Mouse (Mus musculus) cerebellum, postnatal 10 days (tissue): ENCODE data around the gene St6gal1.

Experiments used
- DNase-seq, 2 experiments: peaks; one replicate each; pipeline ENCODE4 v3.0.0; 2021; ENCODE audit warnings: mixed read lengths in 2 of 2

St6gal1 gene

DNA sequence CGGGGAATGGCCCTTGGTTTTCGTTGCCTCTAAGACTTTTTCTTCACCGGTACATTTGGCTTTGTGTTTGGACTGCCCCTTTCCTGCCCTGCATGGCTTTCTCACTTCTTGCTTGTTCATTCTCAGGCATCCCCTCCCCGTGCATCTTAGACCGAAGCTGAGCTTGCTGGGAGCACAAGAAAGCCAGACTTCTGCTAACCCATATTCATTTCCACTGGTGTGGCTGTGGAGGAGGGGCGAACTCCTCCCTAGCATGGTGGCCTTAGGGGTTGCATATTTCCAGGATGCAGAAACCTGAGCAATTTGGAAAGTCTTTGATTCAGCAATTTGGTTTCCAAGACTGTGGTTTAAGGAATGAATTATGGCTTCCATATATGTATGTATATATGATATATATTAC, 29.1 kb downstream of the St6gal1 start:
- DNase-seq = no peak

DNA sequence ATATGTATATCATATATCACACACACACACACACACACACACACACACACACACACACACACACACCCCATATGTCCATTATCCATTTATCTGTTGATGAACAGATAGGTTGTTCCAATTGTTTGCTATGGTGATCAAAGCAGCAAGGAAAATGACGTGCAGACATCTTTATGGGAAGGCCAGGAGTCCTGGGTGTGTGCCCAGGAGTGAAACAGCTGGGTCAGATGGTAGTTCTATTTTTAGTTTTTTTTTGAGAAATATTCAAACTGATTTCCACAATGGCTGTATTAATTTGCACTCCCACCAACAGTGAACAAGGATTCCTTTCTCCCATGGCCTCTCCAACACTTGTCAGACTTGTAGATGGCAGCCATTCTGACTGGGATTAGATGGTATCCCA, 29.5 kb downstream of the St6gal1 start:
- DNase-seq = no peak

DNA sequence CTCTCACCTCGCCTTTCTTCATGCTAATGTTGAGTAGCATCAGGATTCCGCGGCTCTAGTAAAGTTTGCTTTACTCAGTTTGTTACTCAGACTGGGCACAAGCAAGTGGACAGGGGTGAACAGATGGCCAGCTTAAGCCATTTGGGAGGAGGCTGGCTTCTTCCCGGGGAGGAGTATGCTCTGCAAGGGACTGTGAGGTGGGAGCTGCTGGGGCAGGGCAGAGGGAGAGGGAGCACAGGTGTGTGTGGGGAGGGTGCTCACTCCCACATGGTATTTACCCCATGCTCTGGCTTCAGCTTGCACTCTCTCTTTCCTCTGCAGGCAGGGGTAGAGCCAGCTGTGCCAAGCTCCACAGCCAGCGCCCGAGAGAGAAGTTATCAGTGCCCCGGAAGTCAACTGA, 32.1 kb downstream of the St6gal1 start:
- no peak for DNase-seq

DNA sequence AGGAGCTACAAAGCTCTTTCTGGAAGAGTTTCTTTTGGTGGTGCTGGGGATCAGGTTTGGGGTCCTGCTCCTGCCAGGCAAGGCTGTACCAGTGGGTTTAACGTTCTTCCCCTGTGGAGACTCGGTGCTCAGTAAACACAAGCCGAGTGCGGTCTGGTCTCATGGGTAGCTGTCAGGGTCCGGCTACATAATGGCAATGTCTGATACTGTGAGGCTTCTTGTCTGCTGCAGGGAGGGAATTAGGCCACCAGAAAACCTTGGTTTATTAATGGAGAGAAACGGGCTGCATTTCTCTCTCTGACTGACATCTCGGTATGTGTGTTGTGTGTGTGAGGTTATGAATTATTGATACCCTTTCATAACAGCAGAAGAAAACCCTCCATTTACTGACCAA, 33.9 kb downstream of the St6gal1 start:
- DNase-seq = no peak

DNA sequence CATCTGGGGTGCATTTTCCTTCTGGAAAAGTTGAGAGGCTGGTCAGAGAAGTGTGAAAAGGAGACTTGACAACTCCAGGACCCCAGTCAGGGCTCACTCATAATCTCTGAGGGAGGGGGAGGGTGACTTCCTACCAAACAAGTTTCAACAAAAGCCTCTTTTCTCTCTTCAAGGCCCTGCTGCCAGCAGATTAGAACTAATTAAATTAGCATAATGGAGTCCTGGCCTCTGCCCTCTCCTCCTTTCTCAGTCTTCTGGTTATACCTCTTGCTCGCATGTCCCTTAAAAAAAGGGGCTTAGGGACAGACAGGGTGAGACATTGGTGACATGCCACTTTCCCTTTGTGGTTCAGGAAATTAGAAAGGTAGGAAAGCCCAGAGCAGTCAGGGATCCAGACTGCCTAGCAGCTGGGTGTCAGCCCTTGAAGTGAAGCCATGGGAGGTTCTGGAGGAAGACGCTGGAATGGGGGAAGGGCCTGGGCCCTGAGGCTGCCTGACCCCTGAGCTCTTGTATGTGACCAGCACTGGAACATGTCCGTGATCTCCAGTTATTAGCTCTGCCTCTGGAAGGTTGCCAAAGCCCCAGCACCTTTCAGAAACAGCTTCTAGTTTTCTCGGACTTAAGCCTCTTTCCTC, 34.4 kb downstream of the St6gal1 start:
- peak in 1 of 2 experiments; percentile 45 for DNase-seq

DNA sequence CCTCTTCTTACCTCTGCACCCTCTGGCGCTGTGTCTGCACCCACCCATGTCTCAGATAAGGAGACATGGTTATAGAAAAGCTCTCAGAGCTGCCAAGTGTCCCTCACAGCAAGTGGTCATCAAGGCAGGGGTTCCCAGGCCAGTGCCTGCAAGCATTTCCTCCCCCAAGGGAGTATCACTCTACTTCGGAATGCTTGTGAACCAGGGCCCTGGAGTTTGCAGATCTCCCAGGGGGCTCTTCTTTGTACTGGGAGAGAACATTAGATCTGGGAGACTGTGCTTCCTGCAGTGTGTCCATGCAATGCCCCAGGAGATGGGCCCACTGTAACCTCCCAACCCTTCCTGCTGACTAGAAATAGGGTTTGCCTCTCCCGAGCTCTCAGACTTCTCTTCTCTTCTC, 35.0 kb downstream of the St6gal1 start:
- DNase-seq = no peak

DNA sequence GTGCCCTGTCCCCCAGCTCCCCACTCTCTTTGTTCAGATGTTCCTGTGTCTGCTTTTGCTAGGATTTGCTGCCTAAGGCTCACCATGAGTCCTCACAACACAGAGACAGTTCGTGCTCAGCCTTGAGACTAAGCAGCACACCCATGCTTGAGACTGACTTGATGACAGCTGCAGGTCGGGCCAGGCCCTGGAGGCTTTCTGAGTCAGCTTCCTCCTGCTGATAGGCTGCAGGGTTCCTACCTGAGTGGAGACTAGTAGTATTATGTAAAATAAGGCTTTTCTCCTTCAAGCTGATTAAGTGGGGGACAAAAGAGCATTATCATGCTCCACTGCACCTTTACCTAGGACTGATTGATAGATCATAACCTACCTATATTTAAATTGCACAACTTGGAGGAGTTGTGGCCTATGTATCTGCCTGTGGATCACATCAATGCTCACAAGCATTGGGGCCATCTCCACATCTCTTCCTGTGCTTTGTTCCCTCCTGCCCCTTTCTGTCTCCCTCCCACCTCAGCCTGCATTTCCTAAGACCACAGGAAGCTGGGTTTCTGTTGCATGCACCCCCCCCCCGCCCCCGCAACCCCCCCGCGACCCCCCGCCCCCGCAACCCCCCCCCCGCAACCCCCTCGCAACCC, 37.7 kb downstream of the St6gal1 start:
- DNase-seq = no peak

DNA sequence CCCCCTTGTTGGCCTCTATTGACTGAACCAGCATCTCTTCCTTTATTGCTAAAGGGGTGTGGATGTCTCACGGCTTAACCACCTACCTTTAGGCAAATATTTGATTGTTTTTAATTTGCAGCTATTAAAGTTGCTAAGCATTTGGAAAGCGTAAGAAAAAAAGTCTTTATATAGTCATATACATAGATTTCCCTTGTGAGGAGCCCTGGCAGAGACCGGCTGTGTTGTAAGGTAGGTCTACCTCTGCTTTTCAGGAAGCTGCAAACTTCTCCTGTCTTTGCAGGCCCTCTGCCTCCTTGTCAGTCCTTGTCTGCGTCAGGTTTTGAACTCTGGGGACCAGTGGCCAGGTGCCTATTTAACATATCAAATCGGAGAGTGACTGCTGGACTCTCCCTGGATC, 38.3 kb downstream of the St6gal1 start:
- no peak for DNase-seq

DNA sequence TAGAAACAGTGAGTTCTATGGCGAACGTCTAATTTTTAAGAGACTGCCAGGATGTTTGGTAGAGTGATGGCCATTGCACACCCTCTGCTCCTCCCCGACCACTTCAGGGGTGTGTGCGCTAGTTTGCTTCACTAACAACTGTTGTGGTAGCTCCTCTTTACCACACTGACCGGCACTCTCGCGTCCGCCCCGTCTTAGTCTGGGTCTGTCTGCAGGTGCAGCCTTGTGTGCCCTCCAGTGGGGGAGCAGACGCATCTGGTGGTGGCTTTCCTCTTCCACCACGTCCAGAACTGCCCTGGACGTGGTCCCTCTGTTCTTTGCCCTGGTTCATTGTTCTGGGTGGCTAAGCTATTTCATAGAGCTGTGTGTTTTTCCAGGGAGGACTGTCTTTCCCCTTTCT, 40.5 kb downstream of the St6gal1 start:
- DNase-seq = no peak

DNA sequence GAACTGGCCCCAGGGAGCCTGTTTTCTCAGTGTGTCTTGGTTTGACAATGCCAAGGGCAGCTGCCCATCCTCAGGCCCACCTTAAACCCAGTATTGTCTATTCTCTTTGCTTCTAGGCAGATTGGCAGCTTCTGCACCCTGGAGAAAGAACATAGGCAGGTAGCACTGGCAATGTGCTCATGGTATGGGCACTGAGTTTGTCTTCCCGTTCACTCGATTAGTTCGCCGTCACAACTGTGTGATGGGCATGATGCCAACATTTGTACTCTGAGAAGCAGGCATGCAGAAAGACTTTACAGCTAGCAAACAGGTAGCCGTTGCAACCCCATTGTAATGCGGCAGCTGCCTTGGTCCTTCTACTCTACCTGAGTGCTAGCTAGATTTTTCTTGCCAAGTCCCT, 40.9 kb downstream of the St6gal1 start:
- peak; percentile 48 to 52 for DNase-seq

DNA sequence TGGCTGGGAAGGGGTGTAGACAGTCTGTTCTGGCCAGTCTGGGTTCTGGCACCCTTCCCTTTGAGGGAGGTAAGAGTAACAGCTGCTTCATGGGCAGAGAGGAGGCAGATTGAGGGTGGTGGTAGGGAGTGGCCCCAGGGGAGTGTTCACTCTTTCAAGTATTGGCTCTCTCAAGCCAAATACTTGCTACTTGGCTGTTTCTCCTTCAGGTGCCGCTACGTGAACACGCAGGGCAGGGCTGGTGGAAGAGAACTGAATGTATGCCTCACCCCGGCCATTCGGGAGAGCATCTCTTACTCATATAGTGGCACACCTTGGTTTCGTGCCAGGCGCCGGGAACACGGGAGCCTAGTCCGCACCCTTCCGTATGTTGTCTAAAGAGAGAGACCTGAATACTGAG, 41.8 kb downstream of the St6gal1 start:
- DNase-seq = peak; percentile 58 to 65

DNA sequence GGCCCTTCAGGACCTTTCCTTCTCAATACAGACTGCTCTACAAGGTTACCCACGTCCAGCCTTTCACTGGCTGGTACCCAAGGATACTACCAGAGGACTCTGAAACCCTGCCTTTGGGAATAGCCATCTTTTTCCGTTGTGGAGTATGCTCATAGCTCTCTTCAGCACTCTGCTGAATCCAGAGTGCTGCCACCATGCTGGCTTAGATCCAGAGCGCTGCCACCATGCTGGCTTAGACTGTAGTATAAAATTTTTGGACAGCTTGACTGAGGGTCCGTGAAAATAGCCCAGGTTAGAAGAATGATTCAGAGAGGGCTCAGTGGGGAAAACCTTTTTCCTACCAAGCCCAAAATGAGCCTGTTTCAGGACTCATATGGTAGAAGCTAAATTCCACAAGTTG, 42.4 kb downstream of the St6gal1 start:
- DNase-seq = peak; percentile 76 to 78

DNA sequence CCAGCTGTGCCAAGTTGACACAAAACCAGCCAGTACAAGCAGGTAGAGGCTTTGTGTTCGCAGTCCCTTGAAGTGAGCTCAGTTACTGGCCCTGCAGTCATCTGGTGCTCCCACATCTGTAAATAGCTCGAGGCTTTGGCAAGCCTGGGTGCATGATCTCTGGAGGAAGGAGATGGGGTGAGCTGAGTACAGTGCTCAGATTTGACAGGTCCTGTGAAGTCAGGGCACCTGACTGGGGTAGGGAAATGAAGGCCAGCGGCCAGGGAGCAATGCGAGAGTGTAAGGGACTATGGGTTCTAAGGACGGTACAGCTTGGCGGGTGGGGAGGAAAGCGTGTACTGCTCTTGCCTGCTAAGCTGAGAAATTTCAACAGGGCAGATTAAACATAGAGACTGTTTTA, 43.7 kb downstream of the St6gal1 start:
- no peak for DNase-seq

DNA sequence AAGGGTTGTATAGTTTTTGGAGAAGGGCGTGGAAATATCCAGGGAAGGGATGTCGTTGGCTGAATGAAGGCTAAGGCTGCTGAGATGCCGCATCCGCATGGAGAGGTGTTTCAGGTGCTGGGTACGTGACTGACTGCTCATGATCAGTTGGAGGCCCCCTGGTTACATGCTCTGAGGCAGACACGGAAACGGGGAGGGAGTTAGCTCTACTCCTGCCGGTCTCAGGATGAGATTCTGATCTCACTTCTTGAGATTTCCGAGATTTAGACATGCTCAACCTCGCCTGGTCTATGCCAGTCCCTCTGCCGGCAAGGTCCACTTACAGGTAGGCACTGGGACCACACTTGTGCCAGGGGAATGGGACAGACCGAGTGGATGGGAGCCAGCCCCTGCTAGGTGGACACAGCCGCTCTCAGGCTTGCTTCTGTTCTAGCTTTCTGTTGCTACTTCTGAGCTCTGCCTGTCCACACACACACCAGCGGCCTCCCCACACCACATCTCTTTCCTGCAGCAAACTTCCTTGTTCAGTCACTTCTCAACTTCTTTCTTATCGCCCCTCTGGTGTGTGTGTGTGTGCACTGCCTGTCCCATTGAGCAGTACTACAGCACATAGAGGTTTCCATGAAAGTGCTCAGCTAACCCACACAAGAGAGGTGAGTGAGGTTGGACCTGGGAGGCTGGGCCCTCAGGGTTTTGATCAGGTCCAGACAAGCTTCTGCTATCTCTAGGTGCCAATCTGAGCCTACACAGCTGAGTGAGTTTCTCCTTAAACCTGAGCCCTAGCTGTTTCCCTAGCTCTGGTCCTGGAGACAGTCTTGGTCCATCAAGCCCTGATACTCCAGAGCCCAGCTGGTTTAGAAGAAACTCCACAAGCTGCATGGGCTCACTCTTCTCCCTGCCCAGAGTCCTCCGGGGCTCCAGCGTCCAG, 44.8 kb downstream of the St6gal1 start:
- DNase-seq = no peak

DNA sequence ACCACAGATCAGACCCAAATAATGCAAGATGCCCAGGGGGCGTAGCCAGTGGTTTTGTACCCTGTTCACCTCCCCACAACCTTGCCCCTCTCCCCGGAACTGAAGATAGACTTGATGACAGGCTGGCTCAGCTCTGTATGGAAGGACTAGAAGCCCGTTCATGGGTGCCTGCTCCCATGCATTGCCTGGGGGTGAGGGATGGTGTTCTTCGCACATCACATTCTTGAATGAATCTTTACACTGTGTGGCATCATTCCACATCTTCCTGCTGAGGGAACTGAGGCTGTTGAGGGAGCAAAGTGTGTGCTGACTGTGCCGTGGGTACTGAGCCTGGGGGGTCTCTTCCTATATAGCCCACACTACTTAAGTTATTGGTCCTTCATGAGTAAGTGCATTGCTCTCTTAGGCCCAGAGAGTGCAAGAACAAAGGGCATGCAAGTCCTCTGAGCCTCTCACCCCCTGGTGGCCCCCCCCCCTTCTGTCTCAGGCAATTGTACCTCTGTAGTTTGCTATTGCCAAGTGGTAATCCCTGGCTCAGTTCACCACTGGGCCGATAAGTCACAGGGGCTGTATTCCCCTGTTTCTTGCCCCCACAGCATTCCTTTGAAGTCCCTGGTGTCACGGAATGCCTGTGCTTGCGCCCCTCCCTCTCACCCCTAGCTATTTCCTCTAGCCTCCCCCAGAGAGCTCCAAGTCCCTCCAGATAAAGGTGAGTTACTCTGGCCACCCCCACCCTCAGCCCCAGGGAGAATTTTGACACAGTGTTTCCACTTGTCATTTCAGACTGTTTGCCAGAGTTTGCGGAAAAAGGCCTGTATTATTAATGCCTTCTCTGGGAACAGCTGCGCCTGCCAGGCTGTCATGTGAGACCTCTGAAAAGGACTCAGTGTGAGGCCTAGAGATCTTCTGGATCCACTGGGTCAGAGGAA, 45.7 kb downstream of the St6gal1 start:
- peak in 1 of 2 experiments; percentile 38 for DNase-seq

DNA sequence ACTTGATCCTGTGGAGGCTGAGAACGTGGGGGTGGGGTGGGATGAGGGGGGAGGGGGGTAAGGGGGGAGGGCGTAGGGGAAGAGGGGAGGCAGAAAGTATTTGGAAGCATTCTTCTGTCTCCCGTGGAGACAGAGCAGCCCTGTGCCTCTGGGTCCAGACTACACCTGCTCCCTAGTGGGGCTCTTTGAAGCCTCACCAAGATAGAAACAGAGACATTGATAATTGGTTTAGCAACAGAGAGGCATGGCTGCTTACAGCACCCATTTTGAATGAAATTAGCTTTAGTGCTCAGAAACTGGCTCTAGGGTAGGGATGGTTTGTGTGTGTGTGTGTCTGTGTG, 46.3 kb downstream of the St6gal1 start:
- no peak for DNase-seq

DNA sequence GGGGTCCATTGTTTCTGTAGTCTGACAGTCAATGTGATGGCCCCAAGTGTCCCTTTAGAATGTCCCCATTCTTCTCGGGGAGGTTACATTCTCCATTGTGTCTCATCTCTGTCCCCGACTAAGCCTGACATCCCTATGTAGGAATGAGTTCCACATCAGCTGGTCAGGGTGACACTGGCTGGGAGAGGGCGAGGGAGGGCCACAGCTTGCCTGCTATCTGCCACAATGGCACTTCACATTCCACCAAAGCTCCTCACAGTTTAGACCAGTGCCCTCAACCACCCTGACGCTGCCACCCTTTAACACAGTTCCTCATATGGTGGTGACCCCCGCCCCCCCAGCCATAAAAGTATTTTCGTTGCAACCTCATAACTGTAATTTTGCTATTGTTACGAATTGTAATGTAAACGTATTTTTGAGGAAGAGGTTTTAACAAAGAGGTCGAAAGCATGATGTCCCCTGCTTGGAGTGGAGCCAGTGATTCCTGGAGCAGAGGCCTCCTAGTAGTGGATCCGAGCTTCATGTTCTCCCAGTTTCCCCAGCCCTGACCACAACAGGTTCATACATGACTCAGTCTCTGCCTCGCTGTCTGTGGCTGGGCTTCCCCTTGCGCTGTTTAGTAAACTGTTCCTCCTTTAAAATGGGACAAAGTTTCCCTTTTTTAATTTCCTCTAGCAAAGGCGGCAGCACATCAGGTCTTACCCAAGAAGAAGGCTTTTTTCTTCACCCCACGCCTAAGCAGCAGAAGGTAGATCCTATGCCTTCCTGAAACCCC, 47.4 kb downstream of the St6gal1 start:
- DNase-seq = no peak

DNA sequence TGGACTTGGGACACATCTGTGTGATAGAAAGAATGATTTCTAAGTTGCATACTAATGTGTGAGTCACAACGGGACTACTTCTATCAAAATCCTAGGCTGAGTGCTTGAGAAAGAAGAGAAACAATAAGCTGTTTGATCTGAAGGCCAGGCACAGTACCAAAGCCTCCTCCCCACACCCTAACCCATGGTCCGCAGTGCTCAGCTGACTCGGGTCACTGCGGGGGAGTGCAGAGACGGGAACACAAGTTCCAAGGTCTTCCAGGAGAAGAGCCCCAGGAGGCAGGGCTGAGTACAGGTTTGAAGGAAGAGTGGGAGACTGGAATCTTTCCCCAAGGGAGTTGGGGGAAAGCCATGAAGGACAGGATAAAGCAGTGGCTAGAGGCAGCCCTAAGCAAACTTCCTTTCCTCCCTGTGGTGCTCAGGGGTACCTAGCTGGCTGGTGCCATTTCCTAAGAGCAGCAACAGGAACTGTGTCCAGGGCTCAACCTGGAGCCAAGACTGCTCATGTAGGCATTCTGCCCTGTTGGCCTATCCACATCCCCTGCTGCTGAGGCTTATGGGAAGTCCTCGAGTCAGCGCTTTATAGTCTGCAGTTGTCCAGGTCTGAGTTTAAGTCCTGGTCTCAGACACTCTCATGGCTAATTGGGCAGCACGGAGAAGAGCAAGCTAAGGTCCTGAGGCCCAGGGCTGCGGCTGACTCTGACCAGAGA, 48.1 kb downstream of the St6gal1 start:
- no peak for DNase-seq

DNA sequence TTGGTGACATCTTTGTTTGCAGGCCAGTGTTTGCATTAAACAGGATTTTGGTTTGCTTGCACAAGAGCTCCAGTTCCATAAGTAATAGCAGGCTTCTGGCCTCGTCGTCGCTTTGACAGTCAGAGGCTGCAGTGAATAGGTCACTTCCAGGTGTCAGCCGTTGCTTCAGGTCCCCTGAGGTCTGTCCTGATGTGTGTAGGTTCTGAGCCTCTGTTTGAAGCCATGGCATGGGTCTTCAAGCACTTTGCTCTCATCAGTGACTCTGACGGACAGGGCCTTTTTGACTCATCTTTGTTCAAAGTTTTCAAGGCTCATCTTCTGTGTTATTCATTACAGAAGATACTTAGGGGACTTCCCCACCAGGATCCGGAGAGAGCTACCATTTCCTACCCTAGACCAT, 49.5 kb downstream of the St6gal1 start:
- no peak for DNase-seq

DNA sequence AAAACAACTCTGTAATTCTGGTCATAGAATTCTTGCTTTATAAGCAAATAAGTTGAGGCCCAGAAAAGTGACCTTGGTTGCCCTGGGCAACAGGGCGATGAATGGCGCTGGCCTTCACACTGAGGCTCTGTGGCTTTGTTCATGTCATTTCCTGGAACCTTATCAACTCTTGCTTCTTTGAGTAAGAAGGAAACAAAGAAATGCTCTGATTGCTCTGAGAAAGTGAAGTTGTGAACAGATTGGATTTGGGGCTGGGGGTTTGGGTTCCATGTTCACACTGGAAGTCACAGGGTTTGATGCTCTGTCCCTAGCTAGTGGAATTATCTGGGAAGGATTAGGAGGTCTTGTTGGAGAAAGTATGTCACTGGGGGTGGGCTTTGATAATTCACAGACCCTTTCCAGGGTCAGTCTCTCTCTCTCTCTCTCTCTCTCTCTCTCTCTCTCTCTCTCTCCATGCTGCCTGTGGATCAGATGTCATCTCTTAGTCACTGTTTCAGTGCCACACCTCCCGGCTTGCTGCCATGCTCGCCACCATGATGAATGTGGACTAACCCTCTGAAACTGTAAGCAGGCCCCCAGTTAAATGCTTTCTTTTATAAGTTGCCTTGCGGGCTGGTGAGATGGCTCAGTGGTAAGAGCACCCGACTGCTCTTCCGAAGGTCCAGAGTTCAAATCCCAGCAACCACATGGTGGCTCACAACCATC, 50.2 kb downstream of the St6gal1 start:
- no peak for DNase-seq

DNA sequence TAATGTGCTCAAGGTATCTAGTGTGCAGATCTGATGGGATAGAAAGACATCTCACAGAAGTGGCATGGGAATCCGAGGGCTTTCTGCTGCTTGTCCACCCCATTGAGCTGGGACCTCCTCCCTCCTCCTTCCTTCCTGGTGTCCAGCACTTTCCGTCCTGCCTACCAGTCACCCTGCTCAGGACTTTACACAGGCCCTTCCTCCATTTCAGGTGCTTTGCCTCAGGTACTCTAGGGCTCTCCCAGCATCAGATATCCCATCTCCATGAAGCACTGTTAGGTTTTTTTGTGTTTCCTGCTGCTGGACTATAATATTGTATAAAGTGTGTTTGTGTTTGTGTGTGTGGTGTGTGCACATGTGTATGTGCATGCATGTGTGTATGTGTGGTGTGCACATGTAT, 51.1 kb downstream of the St6gal1 start:
- DNase-seq = no peak
